Mouse (Mus musculus) kidney, adult 2 months (tissue): ENCODE measurements around the gene Car11.

ENCODE experiments used
- CTCF ChIP-seq: fragments of 200-500 bp; conservative IDR thresholded peaks from 2 replicates; pipeline ENCODE4 v1.5.1; 2011; ENCODE audit warnings: low read depth, mild to moderate bottlenecking, control low read depth, low read length, moderate library complexity, mixed read lengths; ENCODE audit not compliant: insufficient read depth, insufficient read length
- POLR2A ChIP-seq: fragments of 200-500 bp; IDR thresholded peaks from one replicate; pipeline ENCODE4 v1.6.1; 2011; ENCODE audit warnings: low read depth, low read length, control low read depth

DNA sequence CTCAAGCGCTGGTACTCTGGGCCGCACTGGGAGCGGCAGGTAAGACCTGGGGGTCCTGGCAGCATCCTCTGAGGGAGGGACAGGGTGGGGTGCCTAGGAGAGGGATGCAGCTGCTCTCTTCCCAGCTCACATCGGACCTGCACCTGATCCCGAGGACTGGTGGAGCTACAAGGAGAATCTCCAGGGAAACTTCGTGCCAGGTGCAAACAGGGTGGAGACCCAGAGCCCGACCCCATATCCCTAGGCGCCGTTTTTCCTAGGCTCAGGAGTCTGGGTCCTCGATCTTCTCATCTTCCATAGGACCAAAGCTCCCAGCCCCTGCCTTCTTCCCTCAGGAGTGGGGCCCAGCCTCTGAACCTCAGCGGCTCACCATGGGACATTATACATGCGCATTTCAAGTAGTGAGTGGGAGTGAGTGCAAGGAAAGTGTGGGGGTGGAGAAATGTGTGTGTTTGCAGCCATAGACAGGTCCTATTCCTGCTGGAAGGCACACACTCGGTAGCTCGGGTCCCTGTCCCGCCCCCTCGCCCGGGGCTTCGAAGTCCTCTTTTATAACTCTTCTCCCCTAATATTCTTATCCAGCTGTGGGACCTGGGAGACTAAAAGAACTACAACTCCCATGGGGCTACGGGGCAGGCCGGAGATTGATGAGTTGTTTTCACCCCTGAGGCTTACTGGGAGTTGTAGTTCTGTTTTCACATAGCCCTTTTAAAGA is 815 bp downstream of the Car11 start:
- TF ChIP-seq CTCF (no peak), POLR2A (no peak)
